Mouse (Mus musculus): Measurements from ENCODE around the gene Pappa. TPM values are rescaled to one million over a fixed set of nuclear protein-coding genes. Genes with fewer than 3 reads are reported as not detected.

Gene Pappa
- total and polyA plus RNA-seq, 2 experiments from 2014 or later = 0.57 to 3.7 TPM

DNA sequence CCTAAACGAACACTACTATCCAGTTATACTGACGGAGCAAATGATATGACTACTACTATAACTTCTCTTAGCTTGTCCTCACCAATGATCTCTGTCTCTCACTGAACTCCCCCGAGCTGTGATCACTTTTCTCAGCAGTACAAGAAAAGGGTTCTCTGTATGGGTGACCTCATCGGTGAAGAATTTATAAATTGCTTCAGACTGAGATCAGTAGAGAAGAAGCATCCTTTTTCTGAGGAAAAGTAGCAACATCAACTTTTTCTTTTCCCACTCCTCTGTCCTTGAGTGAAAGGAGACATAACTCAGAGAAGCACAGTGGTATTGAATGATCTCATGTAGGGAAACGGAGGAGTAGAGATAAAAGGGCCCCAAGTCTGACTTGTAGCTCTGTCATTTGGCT, 79.7 kb downstream of the Pappa start:
- no peak overlapping the region for H3K9ac ChIP-seq (replicated peaks; ENCODE audit: low read length, poor library complexity, severe bottlenecking)
- ATAC-seq (ENCODE audit: low FRiP score) = no peak
- WGBS = 87% methylated on average over 5 of the region's 5 CpGs

DNA sequence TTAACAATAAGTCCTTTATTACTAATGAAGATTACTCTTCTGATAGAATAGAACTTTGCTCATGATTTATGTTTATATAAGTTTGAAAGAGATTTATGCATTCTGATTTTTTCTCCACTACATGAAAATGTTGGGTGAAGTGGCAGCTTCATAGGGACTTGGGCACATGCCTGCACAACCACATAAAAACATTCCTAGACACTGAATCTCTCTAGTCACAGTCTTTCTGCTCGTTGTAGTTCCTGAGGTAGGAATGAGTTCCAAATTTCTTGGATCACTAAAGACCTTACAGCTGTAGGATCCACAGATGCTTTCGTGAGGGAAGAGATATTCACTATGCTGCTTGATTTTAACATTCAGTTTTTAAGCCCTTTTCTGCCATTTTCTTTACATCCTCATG, 81.5 kb downstream of the Pappa start:
- Histone ChIP-seq H3K36me3 (ENCODE audit: insufficient read depth, low read length) (no peaks in the 10 kb centered on the region), H3K27me3 (ENCODE audit: insufficient read depth, low read length) (no peaks in the 10 kb centered on the region), H3K4me3 (ENCODE audit: low read depth, low read length) (no peak overlapping the region), H3K9ac (replicated peaks; ENCODE audit: low read length, poor library complexity, severe bottlenecking) (no peak overlapping the region), H3K4me1 (ENCODE audit: insufficient read depth, low read length) (no peaks in the 10 kb centered on the region), H3K9me3 (ENCODE audit: low read length) (no peaks in the 10 kb centered on the region), H3K4me2 (ENCODE audit: low read depth, low read length, poor library complexity, severe bottlenecking) (no peak overlapping the region), H3K27ac (ENCODE audit: low read depth, low read length) (no peak overlapping the region)
- 82% methylated on average over 2 of the region's 2 CpGs for WGBS
- ATAC-seq (ENCODE audit: low FRiP score) (no peak), DNase-seq (ENCODE audit: low spot score) (no peak)
- no peak for TF ChIP-seq CTCF (IDR thresholded peaks at IDR 0.05)

More for the DNA sequence above, 79.7 kb downstream of the Pappa start:
- Histone ChIP-seq H3K27ac (ENCODE audit: low read depth, low read length) (no peak overlapping the region), H3K4me1 (ENCODE audit: insufficient read depth, low read length) (no peaks in the 10 kb centered on the region), H3K4me2 (ENCODE audit: low read depth, low read length, poor library complexity, severe bottlenecking) (no peak overlapping the region), H3K9me3 (ENCODE audit: low read length) (no peaks in the 10 kb centered on the region), H3K4me3 (ENCODE audit: low read depth, low read length) (no peak overlapping the region), H3K36me3 (ENCODE audit: insufficient read depth, low read length) (no peaks in the 10 kb centered on the region), H3K27me3 (ENCODE audit: insufficient read depth, low read length) (no peaks in the 10 kb centered on the region)
- no peak for DNase-seq (ENCODE audit: low spot score)
- TF ChIP-seq CTCF (IDR thresholded peaks at IDR 0.05) = no peak

DNA sequence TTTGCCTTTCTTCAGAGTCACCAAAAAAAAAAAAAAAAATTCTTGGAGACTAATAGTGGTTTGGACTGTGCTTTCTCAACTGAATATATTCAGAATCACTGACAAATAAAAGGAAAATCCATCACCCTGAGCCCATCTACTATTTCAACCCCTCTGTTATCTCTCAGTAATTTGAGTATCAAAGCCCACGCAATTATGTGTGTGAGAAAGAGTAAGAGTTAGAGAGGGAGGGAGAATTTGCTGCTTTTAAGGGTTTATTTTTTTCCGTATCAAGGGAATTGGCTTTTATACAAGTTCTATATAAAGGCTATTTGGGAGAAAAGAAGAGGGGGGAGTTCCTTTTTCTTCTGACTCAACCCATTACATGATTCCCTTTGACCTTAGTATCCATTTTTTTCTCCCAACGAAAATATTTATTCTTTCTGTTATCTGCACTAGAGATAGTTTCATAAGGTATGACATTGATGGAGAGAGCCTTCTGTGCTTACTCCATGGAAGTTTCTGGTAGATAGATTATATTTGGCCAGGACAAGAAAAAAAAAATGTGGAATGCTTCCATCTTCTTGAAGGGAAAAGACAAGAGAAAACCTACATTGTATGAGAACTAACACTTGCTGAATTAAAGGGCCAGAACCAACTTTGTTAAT, 85.5 kb downstream of the Pappa start:
- Histone ChIP-seq H3K36me3 (ENCODE audit: insufficient read depth, low read length) (no peaks in the 10 kb centered on the region), H3K4me3 (ENCODE audit: low read depth, low read length) (no peak overlapping the region), H3K4me2 (ENCODE audit: low read depth, low read length, poor library complexity, severe bottlenecking) (no peak overlapping the region), H3K27me3 (ENCODE audit: insufficient read depth, low read length) (no peaks in the 10 kb centered on the region), H3K9ac (replicated peaks; ENCODE audit: low read length, poor library complexity, severe bottlenecking) (no peak overlapping the region), H3K27ac (ENCODE audit: low read depth, low read length) (no peak overlapping the region), H3K9me3 (ENCODE audit: low read length) (no peaks in the 10 kb centered on the region), H3K4me1 (ENCODE audit: insufficient read depth, low read length) (no peaks in the 10 kb centered on the region)
- 92% methylated on average over 3 of the region's 3 CpGs for WGBS
- no peak for DNase-seq (ENCODE audit: low spot score)
- no peak for ATAC-seq (ENCODE audit: low FRiP score)
- no peak for TF ChIP-seq CTCF (IDR thresholded peaks at IDR 0.05)

DNA sequence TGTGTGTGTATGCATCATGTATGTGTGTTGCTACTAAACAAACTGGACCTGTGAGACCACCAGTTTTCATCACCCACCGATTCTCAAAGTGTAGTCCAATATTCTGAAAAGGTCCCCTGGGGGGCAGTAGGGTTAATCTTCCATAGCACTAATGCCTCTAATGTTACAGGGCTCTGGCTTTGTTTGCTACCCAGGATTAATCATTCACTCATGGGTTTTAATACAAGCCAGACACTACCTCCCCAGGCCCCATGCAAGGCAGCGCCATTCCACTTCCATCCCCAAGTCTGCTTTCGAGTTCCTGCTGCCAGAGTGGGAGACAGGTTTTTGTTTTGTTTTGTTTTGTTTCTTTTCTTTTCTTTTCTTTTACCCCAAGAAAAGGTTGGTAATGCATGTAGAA, 92.7 kb downstream of the Pappa start:
- ATAC-seq (ENCODE audit: low FRiP score) (no peak), DNase-seq (ENCODE audit: low spot score) (no peak)
- TF ChIP-seq CTCF (IDR thresholded peaks at IDR 0.05) = no peak
- H3K4me3 ChIP-seq (ENCODE audit: low read depth, low read length) = no peak overlapping the region
- no peaks in the 10 kb centered on the region for H3K9me3 ChIP-seq (ENCODE audit: low read length)
- no peaks in the 10 kb centered on the region for H3K27me3 ChIP-seq (ENCODE audit: insufficient read depth, low read length)
- H3K36me3 ChIP-seq (ENCODE audit: insufficient read depth, low read length) = no peaks in the 10 kb centered on the region
- 19% methylated on average over 3 of the region's 3 CpGs for WGBS
- no peak overlapping the region for H3K4me2 ChIP-seq (ENCODE audit: low read depth, low read length, poor library complexity, severe bottlenecking)
- H3K9ac ChIP-seq (replicated peaks; ENCODE audit: low read length, poor library complexity, severe bottlenecking) = no peak overlapping the region
- H3K27ac ChIP-seq (ENCODE audit: low read depth, low read length) = no peak overlapping the region
- no peaks in the 10 kb centered on the region for H3K4me1 ChIP-seq (ENCODE audit: insufficient read depth, low read length)

- peak; percentile 45 for DNase-seq (ENCODE audit: low spot score)
These were observed 93.8 kb downstream of the Pappa start for GRCm38 (mm10) chr4:65217651-65218364.

DNA sequence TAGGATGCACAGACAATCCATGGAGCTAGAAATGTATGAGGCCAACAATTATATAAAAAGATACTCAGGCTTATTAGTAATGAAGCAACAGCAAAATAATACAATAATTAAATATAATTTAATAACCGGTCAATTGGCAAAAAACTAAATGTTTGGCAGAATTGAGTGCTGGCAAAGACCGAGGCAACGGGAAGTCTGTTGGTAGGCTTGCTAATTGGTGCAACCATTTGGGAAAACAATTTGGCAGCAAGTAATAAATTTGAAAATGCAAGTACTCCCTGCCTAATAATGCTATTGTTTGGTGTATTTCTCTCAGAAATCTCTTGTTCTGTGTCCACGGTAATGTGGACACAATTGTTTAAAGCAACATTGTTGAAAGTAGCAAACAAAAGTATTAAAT, 99.9 kb downstream of the Pappa start:
- no peaks in the 10 kb centered on the region for H3K9me3 ChIP-seq (ENCODE audit: low read length)
- no peak overlapping the region for H3K4me3 ChIP-seq (ENCODE audit: low read depth, low read length)
- no peak for TF ChIP-seq CTCF (IDR thresholded peaks at IDR 0.05)
- no peaks in the 10 kb centered on the region for H3K4me1 ChIP-seq (ENCODE audit: insufficient read depth, low read length)
- H3K27ac ChIP-seq (ENCODE audit: low read depth, low read length) = no peak overlapping the region
- ATAC-seq (ENCODE audit: low FRiP score) (no peak), DNase-seq (ENCODE audit: low spot score) (peak; percentile 9)
- no peaks in the 10 kb centered on the region for H3K27me3 ChIP-seq (ENCODE audit: insufficient read depth, low read length)
- 90% methylated on average over 4 of the region's 4 CpGs for WGBS
- H3K4me2 ChIP-seq (ENCODE audit: low read depth, low read length, poor library complexity, severe bottlenecking) = no peak overlapping the region
- no peak overlapping the region for H3K9ac ChIP-seq (replicated peaks; ENCODE audit: low read length, poor library complexity, severe bottlenecking)
- H3K36me3 ChIP-seq (ENCODE audit: insufficient read depth, low read length) = no peaks in the 10 kb centered on the region

More at GRCm38 (mm10) chr4:65217651-65218364, 93.8 kb downstream of the Pappa start:
- Histone ChIP-seq H3K36me3 (ENCODE audit: insufficient read depth, low read length) (no peaks in the 10 kb centered on the region), H3K9me3 (ENCODE audit: low read length) (no peaks in the 10 kb centered on the region), H3K4me1 (ENCODE audit: insufficient read depth, low read length) (no peaks in the 10 kb centered on the region), H3K4me3 (ENCODE audit: low read depth, low read length) (no peak overlapping the region), H3K9ac (replicated peaks; ENCODE audit: low read length, poor library complexity, severe bottlenecking) (no peak overlapping the region), H3K27me3 (ENCODE audit: insufficient read depth, low read length) (no peaks in the 10 kb centered on the region), H3K27ac (ENCODE audit: low read depth, low read length) (no peak overlapping the region), H3K4me2 (ENCODE audit: low read depth, low read length, poor library complexity, severe bottlenecking) (no peak overlapping the region)
- WGBS = 68% methylated on average over 9 of the region's 9 CpGs
- no peak; the same call in 1 of the 2 replicates for ATAC-seq (ENCODE audit: low FRiP score)
- no peak for TF ChIP-seq CTCF (IDR thresholded peaks at IDR 0.05)
